Mouse (Mus musculus) spleen, adult 2 months (tissue): ENCODE measurements around the gene Hs3st6.

Source experiments
- CTCF ChIP-seq: fragments of 200-500 bp; IDR thresholded peaks from 2 replicates; pipeline ENCODE4 v1.5.1; 2011; ENCODE audit warnings: mild to moderate bottlenecking, inconsistent platforms; ENCODE audit not compliant: insufficient read depth, insufficient read length, insufficient replicate concordance; ENCODE audit errors: extremely low read depth
- POLR2A ChIP-seq: fragments of 200-500 bp; IDR thresholded peaks from 2 replicates; pipeline ENCODE4 v1.6.1; 2011; ENCODE audit warnings: low read depth, low read length, inconsistent platforms

DNA sequence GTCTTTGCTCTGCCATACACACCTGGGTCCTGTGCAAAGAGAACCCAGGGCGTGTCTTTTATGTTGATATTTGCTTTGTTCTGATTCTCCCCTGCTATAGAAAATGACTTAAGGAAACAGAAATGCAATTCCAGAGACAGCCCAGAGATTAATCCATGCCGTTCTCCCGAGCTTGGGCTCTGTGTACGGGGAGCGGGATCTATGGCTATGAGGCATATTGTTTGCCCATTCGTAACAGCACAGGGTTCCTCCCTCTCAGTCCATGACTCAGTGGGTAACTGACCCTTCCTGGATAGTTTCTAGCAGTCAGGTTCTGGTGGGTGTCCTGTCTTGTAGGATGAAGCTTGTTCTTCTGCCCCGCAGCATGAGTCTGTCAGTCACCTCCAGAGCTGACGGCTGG is 22.4 kb downstream of the Hs3st6 start:
- TF ChIP-seq CTCF = no peak
- no peak for TF ChIP-seq POLR2A
